Mouse (Mus musculus) frontal cortex, postnatal 25 days (tissue): ENCODE data around the gene Klre1.
"Not testable (repeated sequence)": the region's sequence is repeated elsewhere in the genome, so short reads cannot be mapped to it uniquely, and the experiment has no call there.

Source experiments
- DNase-seq, 2 experiments: peaks; one replicate each; pipeline ENCODE4 v3.0.0; 2022; ENCODE audit warnings: low spot score in 2 of 2

Klre1 gene

DNA sequence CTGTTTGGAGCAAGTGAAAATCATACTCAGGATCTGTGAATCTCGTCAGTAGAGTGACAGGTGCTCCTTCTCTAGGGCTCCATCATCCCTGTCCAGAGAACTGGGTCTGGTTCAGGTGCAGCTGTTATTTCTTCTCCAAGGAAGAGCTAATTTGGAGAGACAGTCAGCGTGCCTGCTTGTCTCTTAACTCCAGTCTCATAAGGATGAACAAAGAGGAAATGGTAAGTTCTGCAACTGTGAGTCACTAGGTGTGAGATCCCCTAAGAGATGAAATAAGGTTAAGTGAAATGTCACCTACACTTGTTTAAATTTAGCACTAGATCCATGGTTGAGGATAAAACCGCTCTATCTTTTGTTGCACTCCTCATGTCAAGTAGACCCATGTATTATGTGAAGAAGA lies 5.3 kb downstream of the Klre1 start:
- DNase-seq: no peak

DNA sequence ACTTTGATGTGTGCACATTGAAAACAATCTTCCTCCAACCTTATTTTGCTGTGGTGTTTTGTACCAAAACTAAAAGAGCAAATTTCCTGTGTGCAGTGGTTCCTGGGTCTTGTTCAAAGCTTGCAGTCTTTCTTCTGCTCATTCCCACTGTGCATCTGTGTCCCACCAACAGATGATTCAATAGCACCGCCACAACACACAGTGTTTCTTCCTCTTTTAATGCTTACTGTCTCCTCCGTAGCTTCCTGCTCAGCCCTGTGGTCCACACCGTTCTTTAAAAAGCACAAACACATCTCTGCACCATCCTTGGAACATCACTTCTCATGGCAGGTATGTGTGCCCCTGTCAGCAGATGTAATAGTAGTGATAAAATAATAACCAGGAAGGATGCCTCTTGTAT lies 13.8 kb downstream of the Klre1 start, which contains the start of gene Klrd1:
Klrd1 (plus strand) TSS at position 275 of the 400 bp plus-strand sequence.
- no peak for DNase-seq

DNA sequence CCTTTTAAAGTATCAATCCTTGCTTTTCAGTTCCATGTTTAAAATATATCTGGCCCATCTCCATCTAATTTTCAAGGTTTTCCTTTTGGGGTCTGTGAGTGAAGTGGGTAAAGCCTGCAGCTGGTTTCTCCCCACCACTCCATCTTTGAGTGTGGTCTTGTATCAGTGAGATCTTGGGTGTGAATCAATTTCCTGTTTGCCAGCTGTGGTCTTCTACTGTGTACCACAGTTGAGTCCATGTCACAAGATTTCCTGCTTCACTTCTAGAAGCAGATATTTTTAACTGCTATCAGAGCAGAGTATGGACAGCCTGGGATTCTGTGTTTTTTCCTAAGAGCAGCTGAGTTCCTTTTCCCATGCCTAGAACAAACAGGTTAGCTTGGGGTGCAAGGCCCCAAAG lies 30.7 kb downstream of the Klre1 start:
- no peak for DNase-seq

DNA sequence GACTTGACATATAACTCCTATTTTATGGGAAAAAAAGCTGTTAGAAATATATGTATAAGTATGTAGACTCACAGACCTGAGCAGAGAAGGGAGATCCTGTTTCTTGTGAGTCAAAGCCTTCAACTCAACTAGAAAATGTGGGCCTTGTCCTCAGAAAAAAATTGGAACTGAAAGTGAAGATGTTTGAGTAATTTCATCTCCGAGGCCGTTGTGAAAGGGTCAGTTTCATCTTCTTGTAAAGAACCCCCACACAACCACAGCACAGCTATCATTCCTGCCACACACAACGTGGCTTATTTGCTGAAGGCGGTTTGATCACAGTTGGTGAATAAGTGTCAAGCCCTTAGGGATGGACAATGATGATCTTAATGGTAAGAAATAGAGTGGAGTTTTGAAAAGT lies 46.0 kb downstream of the Klre1 start, which contains the start of gene Klrk1:
Klrk1 (minus strand) TSS at position 130 of the 400 bp plus-strand sequence.
- no peak for DNase-seq

DNA sequence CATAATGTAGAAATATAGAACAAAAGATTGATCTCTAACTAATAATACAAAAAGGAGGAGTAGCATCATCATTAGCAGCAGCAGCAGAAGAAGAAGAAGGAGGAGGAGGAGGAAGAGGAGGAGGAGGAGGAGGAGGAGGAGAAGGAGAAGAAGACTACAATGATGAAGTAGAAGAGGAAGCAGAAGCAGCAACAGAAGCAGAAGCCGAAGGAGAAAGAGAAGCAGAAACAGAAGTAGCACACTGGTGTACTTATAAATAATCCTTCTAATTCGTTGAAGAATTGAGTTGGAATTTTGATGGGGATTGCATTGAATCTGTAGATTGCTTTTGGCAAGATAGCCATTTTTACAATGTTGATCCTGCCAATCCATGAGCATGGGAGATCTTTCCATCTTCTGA lies 53.3 kb downstream of the Klre1 start:
- DNase-seq: not testable (repeated sequence)
